Mouse (Mus musculus) kidney, adult 2 months (tissue): ENCODE data around the gene Zfp36l1. TPM values are rescaled to one million over a fixed set of nuclear protein-coding genes. Genes with fewer than 3 reads are reported as not detected.

Source experiments
- DNase-seq: peaks from one replicate; pipeline ENCODE4 v3.0.0; 2021
- H3K27ac ChIP-seq: fragments of 200-500 bp; 2 replicates; pipeline ENCODE4 v1.5.1; 2012; ENCODE audit warnings: low read depth, low read length, control low read depth, inconsistent platforms; ENCODE audit not compliant: insufficient read depth
- H3K27me3 ChIP-seq: fragments of 200-500 bp; replicated peaks from 2 replicates; pipeline ENCODE4 v1.6.1; 2012; ENCODE audit warnings: mild to moderate bottlenecking, moderate library complexity, low read length, inconsistent platforms; ENCODE audit not compliant: control insufficient read depth, insufficient read depth
- H3K36me3 ChIP-seq: fragments of 200-500 bp; 2 replicates; pipeline ENCODE4 v1.6.1; 2012; ENCODE audit warnings: mild to moderate bottlenecking, moderate library complexity, low read length, inconsistent platforms; ENCODE audit not compliant: control insufficient read depth, insufficient read depth
- H3K4me1 ChIP-seq: fragments of 200-500 bp; 2 replicates; pipeline ENCODE4 v1.6.1; 2011; ENCODE audit warnings: low read length; ENCODE audit not compliant: control insufficient read depth, insufficient read depth
- H3K4me3 ChIP-seq: fragments of 200-500 bp; 2 replicates; pipeline ENCODE4 v1.5.1; 2011; ENCODE audit warnings: mild to moderate bottlenecking, low read depth, low read length, control low read depth; ENCODE audit not compliant: insufficient read depth
- CTCF ChIP-seq: fragments of 200-500 bp; conservative IDR thresholded peaks from 2 replicates; pipeline ENCODE4 v1.5.1; 2011; ENCODE audit warnings: low read depth, mild to moderate bottlenecking, control low read depth, low read length, moderate library complexity, mixed read lengths; ENCODE audit not compliant: insufficient read depth, insufficient read length
- POLR2A ChIP-seq: fragments of 200-500 bp; IDR thresholded peaks from one replicate; pipeline ENCODE4 v1.6.1; 2011; ENCODE audit warnings: low read depth, low read length, control low read depth
- WGBS: fragments of 180-500 bp; shearing (Covaris S2); methylation state at CpG from one replicate; pipeline ENCODE4 v1.1.7; 2018; 5-methylcytosine and 5-hydroxymethylcytosine counted together
- polyA plus RNA-seq: library from polyadenylated mRNA; depleted of rRNA; stranded (reverse); fragments of >200 nt; gene quantifications from 2 replicates; pipeline ENCODE4 v1.2.3, GENCODE M21; 2012

Zfp36l1 gene
- polyA plus RNA-seq, 1 experiment = 109 TPM

GRCm38 (mm10) chr12:80081440-80081839 is 31.4 kb downstream of the Zfp36l1 start:
- 86% methylated on average over 2 of the region's 2 CpGs for WGBS
- no peaks in the 10 kb centered on the region for H3K36me3 ChIP-seq
- DNase-seq = no peak
- no peak overlapping the region for H3K4me3 ChIP-seq
- no peaks in the 10 kb centered on the region for H3K27me3 ChIP-seq
- no peak overlapping the region for H3K27ac ChIP-seq
- TF ChIP-seq CTCF (no peak), POLR2A (no peak)
- peaks cover 10% of the 10 kb centered on the region for H3K4me1 ChIP-seq

DNA sequence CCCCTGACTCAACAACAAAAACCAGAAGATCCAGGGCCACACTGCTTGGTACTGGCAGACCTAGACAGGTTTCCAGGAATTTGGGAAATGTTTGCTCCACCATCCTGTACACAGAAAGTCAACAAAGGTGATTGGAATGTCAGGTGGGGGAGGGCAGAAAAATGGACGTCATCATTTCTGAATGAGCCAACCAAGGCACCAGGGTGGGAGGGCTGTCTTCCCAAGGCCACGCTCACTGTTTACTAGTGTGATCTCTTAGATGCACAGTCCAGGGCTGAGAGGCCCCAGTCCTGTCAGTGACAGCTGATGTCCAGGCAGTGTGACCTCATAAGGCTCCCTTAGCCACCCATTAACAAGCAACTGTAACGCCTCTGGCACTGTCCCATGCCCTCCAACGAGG is 32.9 kb downstream of the Zfp36l1 start:
- Histone ChIP-seq H3K27me3 (no peaks in the 10 kb centered on the region), H3K4me3 (no peak overlapping the region), H3K36me3 (no peaks in the 10 kb centered on the region), H3K27ac (no peak overlapping the region), H3K4me1 (peaks cover 10% of the 10 kb centered on the region)
- no peak for TF ChIP-seq POLR2A
- no peak for TF ChIP-seq CTCF
- DNase-seq = peak; percentile 39
- 65% methylated on average over 4 of the region's 4 CpGs for WGBS

GRCm38 (mm10) chr12:80074331-80074730 is 38.5 kb downstream of the Zfp36l1 start:
- Histone ChIP-seq H3K27ac (no peak overlapping the region), H3K36me3 (no peaks in the 10 kb centered on the region), H3K4me1 (no peaks in the 10 kb centered on the region), H3K4me3 (no peak overlapping the region), H3K27me3 (no peaks in the 10 kb centered on the region)
- WGBS = 85% methylated on average over 2 of the region's 2 CpGs
- no peak for TF ChIP-seq CTCF
- no peak for TF ChIP-seq POLR2A
- DNase-seq = no peak

DNA sequence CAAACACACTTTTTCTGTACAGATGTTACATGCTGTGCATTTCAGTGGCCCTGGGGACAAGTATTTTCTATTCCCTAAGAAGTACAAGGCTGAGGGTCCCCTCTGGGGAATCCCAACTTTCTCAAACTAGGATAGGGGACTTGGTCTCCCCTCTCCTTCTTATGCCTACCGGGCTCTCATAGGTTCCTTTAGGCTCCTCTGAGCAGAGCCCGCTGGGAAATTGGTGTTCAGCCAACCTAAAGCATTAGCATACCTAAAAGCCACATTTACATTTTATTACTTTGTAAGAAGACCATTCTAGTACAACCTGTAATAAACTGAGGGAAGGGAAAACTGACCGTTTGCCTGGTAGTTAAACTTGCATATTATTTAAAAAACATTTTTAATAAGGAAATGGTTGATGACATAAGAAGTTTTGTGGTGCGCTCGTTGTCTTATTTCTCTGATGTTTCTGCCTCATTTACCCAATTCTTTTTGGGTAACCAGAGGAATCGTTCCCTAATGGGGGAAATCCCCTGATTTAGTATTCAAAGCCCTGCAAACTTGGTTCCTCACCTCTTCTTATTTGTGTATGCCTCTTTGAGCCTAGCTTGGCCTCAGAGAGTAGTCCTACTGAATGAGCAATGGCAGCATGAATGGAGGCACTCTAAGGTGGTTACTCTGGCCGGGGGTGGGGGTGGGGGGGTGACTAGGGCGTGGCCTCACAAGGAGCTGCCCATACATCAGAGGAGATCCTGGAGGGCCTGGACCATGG is 42.1 kb downstream of the Zfp36l1 start:
- TF ChIP-seq POLR2A (no peak), CTCF (no peak)
- DNase-seq = peak; percentile 39
- Histone ChIP-seq H3K4me1 (no peaks in the 10 kb centered on the region), H3K27me3 (no peaks in the 10 kb centered on the region), H3K27ac (no peak overlapping the region), H3K4me3 (no peak overlapping the region), H3K36me3 (no peaks in the 10 kb centered on the region)
- WGBS = 51% methylated on average over 8 of the region's 8 CpGs

DNA sequence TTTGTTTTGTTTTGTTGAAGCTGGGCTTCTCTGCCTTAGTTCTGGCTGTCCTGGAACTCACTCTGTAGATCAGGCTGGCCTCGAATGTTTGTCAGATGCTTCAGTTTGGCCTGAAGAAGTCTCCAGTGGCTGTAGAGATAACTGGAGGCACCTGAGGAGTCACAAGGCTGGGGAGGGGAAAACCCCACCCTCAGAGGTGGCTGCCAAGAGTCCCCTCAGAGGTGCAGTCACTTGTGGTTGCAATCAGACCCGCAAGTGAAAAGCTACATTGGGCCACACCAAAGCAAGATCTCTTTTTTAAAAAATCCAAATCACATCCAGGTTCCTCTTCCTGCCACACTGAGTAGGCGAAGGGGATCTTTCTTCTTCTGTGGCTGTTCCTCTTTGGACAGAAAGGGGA is 43.8 kb downstream of the Zfp36l1 start:
- WGBS = 93% methylated on average over 3 of the region's 3 CpGs
- TF ChIP-seq CTCF (no peak), POLR2A (no peak)
- H3K36me3 ChIP-seq = no peaks in the 10 kb centered on the region
- H3K27me3 ChIP-seq = no peaks in the 10 kb centered on the region
- no peak overlapping the region for H3K4me3 ChIP-seq
- H3K4me1 ChIP-seq = no peaks in the 10 kb centered on the region
- H3K27ac ChIP-seq = no peak overlapping the region
- DNase-seq = no peak

- 0 out of 2 replicates have a peak, but pooled peaks cover under 1% of the 10 kb centered on the region for H3K4me1 ChIP-seq
- no peak overlapping the region for H3K4me3 ChIP-seq
- no peaks in the 10 kb centered on the region for H3K27me3 ChIP-seq
- no peaks in the 10 kb centered on the region for H3K36me3 ChIP-seq
- DNase-seq = no peak
- TF ChIP-seq CTCF (no peak), POLR2A (no peak)
- 85% methylated on average over 7 of the region's 7 CpGs for whole genome bisulfite sequencing
- no peak overlapping the region for H3K27ac ChIP-seq
Observed at GRCm38 (mm10) chr12:80068016-80068415, 44.8 kb downstream of the Zfp36l1 start.

- no peaks in the 10 kb centered on the region for H3K36me3 ChIP-seq
- no peak for TF ChIP-seq CTCF
- no peak for TF ChIP-seq POLR2A
- 88% methylated on average over 8 of the region's 8 CpGs for WGBS
Observed at GRCm38 (mm10) chr12:80065049-80065448, 47.8 kb downstream of the Zfp36l1 start.

More at GRCm38 (mm10) chr12:80065049-80065448, 47.8 kb downstream of the Zfp36l1 start:
- H3K27ac ChIP-seq = no peak overlapping the region
- H3K27me3 ChIP-seq = no peaks in the 10 kb centered on the region
- DNase-seq = no peak
- no peak overlapping the region for H3K4me3 ChIP-seq
- peaks cover 12% of the 10 kb centered on the region for H3K4me1 ChIP-seq
